Mouse (Mus musculus) midbrain, embryonic 16.5 days (tissue): ENCODE measurements around the gene Parp1. TPM values are rescaled to one million over a fixed set of nuclear protein-coding genes. Genes with fewer than 3 reads are reported as not detected.
"Not testable (repeated sequence)": the region's sequence is repeated elsewhere in the genome, so short reads cannot be mapped to it uniquely, and the experiment has no call there.

Experiments
- ATAC-seq: fragments of 200-750 bp; cut with Nextera tagmentation; 2 replicates; pipeline ENCODE4 v1.8.0; 2017; ENCODE audit warnings: moderate TSS enrichment
- H3K27ac ChIP-seq: fragments of 300-500 bp; sonication (generic); 2 replicates; pipeline ENCODE4 v1.5.1; 2014; ENCODE audit warnings: mild to moderate bottlenecking, low read length, mixed read lengths
- H3K27me3 ChIP-seq: fragments of 300-500 bp; sonication (generic); 2 replicates; pipeline ENCODE4 v1.6.1; 2014; ENCODE audit warnings: low read depth, low read length, mixed read lengths; ENCODE audit not compliant: control insufficient read depth, insufficient read depth
- H3K36me3 ChIP-seq: fragments of 300-500 bp; sonication (generic); 2 replicates; pipeline ENCODE4 v1.6.1; 2014; ENCODE audit warnings: mild to moderate bottlenecking, low read length, moderate library complexity, mixed read lengths; ENCODE audit not compliant: control insufficient read depth, insufficient read depth
- H3K4me1 ChIP-seq: fragments of 300-500 bp; sonication (generic); 2 replicates; pipeline ENCODE4 v1.6.1; 2014; ENCODE audit warnings: mild to moderate bottlenecking, low read length, mixed read lengths; ENCODE audit not compliant: control insufficient read depth, insufficient read depth
- H3K4me2 ChIP-seq: fragments of 300-500 bp; sonication (generic); 2 replicates; pipeline ENCODE4 v1.6.1; 2014; ENCODE audit warnings: mild to moderate bottlenecking, low read length, mixed read lengths
- H3K4me3 ChIP-seq: fragments of 300-500 bp; sonication (generic); 2 replicates; pipeline ENCODE4 v1.5.1; 2014; ENCODE audit warnings: low read depth, mild to moderate bottlenecking, low read length, moderate library complexity, mixed read lengths
- H3K9ac ChIP-seq: fragments of 300-500 bp; sonication (generic); 2 replicates; pipeline ENCODE4 v1.6.1; 2014; ENCODE audit warnings: low read depth, low read length, mixed read lengths
- H3K9me3 ChIP-seq: fragments of 300-500 bp; sonication (generic); replicated peaks from 2 replicates; pipeline ENCODE4 v1.6.1; 2014; ENCODE audit warnings: mild to moderate bottlenecking, low read length, mixed read lengths; ENCODE audit not compliant: control insufficient read depth, poor library complexity, severe bottlenecking
- WGBS: fragments of 180-500 bp; shearing (Covaris S2); extraction: QIAGEN DNeasy Blood & Tissue Kit; methylation state at CpG from one replicate; pipeline ENCODE4 v1.1.7; 2014; 5-methylcytosine and 5-hydroxymethylcytosine counted together
- polyA plus RNA-seq: library from polyadenylated mRNA; unstranded; fragments of >200 nt; fragmentation: Nextera tagmentation; extraction: Ambion mirVana; gene quantifications from 2 replicates; pipeline ENCODE4 v1.2.1, GENCODE M21; 2015

The Parp1 gene
- polyA plus RNA-seq, 1 experiment from 2014 or later, result 75.6 TPM

DNA sequence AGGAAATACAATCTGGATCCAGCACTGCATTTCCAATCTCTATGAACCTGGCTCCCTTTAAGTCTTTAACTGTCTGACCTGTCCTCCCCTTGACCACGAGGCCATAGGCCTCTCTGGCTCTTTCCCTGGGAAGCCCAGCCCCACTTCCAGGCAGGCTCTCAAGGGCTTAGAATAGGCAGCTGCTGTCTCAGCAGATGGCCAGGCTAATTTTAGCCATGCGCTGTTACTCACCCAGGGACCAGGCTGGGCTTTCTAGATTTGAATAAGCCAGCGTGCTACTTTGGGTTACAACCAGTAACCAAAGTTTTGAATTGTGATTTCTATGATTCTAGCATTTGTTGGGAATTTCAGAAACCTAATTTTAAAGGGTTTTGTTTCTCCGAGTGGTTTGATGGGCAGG is 35.9 kb downstream of the Parp1 start:
- Histone ChIP-seq H3K4me1 (no peaks in the 10 kb centered on the region), H3K27ac (no peak overlapping the region), H3K36me3 (peaks cover 17% of the 10 kb centered on the region), H3K4me2 (no peak overlapping the region), H3K4me3 (no peak overlapping the region), H3K9me3 (no peaks in the 10 kb centered on the region), H3K27me3 (no peaks in the 10 kb centered on the region), H3K9ac (no peak overlapping the region)
- no peak for ATAC-seq
- 68% methylated on average over 4 of the region's 4 CpGs for WGBS

- H3K27ac ChIP-seq, result no peak overlapping the region
- WGBS, result 93% methylated on average over 3 of the region's 3 CpGs
- H3K4me3 ChIP-seq, result no peak overlapping the region
- no peak overlapping the region for H3K4me2 ChIP-seq
- H3K36me3 ChIP-seq, result peaks cover 4% of the 10 kb centered on the region; the same call in 1 of the 2 replicates
- no peaks in the 10 kb centered on the region for H3K4me1 ChIP-seq
- H3K27me3 ChIP-seq, result no peaks in the 10 kb centered on the region
- no peaks in the 10 kb centered on the region for H3K9me3 ChIP-seq
- H3K9ac ChIP-seq, result no peak overlapping the region
- ATAC-seq, result no peak
Measured at GRCm38 (mm10) chr1:180606106-180606505, 37.4 kb downstream of the Parp1 start.

GRCm38 (mm10) chr1:180606796-180607577 is 38.3 kb downstream of the Parp1 start:
- Histone ChIP-seq H3K9me3 (0 out of 2 replicates have a peak, but pooled peaks cover 4% of the 10 kb centered on the region), H3K4me1 (no peaks in the 10 kb centered on the region), H3K36me3 (no peaks in the 10 kb centered on the region), H3K4me2 (no peak overlapping the region), H3K27ac (no peak overlapping the region), H3K4me3 (no peak overlapping the region), H3K27me3 (no peaks in the 10 kb centered on the region), H3K9ac (no peak overlapping the region)
- no peak for ATAC-seq
- 80% methylated on average over 10 of the region's 10 CpGs for WGBS

GRCm38 (mm10) chr1:180607578-180607879 is 38.8 kb downstream of the Parp1 start:
- WGBS, result 92% methylated on average over 2 of the region's 2 CpGs
- no peak overlapping the region for H3K27ac ChIP-seq

GRCm38 (mm10) chr1:180611842-180612241 is 43.1 kb downstream of the Parp1 start:
- 95% methylated on average over 11 of the region's 14 CpGs for WGBS
- H3K4me1 ChIP-seq, H3K9ac ChIP-seq, ATAC-seq, H3K36me3 ChIP-seq, H3K4me3 ChIP-seq, H3K9me3 ChIP-seq, H3K4me2 ChIP-seq, H3K27ac ChIP-seq, H3K27me3 ChIP-seq: not testable (repeated sequence)

More at GRCm38 (mm10) chr1:180607578-180607879, 38.8 kb downstream of the Parp1 start:
- Histone ChIP-seq H3K9me3 (0 out of 2 replicates have a peak, but pooled peaks cover 4% of the 10 kb centered on the region), H3K4me1 (no peaks in the 10 kb centered on the region), H3K4me2 (no peak overlapping the region), H3K27me3 (no peaks in the 10 kb centered on the region), H3K36me3 (no peaks in the 10 kb centered on the region), H3K4me3 (no peak overlapping the region), H3K9ac (no peak overlapping the region)
- ATAC-seq, result no peak

- Histone ChIP-seq H3K36me3 (no peaks in the 10 kb centered on the region), H3K4me1 (no peaks in the 10 kb centered on the region), H3K27me3 (no peaks in the 10 kb centered on the region), H3K4me3 (no peak overlapping the region), H3K9ac (no peak overlapping the region), H3K4me2 (no peak overlapping the region), H3K27ac (no peak overlapping the region), H3K9me3 (0 out of 2 replicates have a peak, but pooled peaks cover 1% of the 10 kb centered on the region)
- no peak for ATAC-seq
- 97% methylated on average over 3 of the region's 3 CpGs for WGBS
Measured at GRCm38 (mm10) chr1:180616762-180617161, 48.0 kb downstream of the Parp1 start.

GRCm38 (mm10) chr1:180622389-180622788 is 53.7 kb downstream of the Parp1 start:
- no peaks in the 10 kb centered on the region for H3K4me1 ChIP-seq
- 92% methylated on average over 4 of the region's 4 CpGs for WGBS

DNA sequence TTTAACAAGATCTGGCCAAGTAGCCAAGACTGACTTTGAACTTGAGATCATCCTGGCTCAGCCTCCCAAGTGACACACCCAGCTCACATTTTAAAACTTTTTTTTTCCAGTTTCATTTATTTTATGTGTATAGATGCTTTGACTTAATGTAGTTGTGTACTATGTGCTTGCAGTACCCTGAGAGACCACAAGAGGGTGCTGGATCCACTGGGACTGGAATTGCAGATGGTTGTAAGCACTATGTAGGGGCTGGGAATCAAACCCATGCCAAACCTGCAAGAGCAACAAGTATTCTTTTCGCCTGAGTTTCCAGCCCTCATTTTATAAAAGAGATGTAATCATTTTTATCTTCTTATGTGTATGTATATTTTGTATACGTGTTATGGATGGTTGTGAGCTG is 55.2 kb downstream of the Parp1 start:
- H3K4me2 ChIP-seq, result no peak overlapping the region
- no peak overlapping the region for H3K4me3 ChIP-seq
- ATAC-seq, result no peak
- H3K27ac ChIP-seq, result no peak overlapping the region
- H3K9ac ChIP-seq, result no peak overlapping the region
- no peaks in the 10 kb centered on the region for H3K4me1 ChIP-seq
- WGBS, result 97% methylated on average over 2 of the region's 2 CpGs
- no peaks in the 10 kb centered on the region for H3K27me3 ChIP-seq
- H3K36me3 ChIP-seq, result no peaks in the 10 kb centered on the region
- H3K9me3 ChIP-seq, result peaks cover 3% of the 10 kb centered on the region; the same call in 1 of the 2 replicates

More at GRCm38 (mm10) chr1:180622389-180622788, 53.7 kb downstream of the Parp1 start:
- H3K36me3 ChIP-seq, result no peaks in the 10 kb centered on the region
- H3K9me3 ChIP-seq, result peaks cover 3% of the 10 kb centered on the region; the same call in 1 of the 2 replicates
- no peaks in the 10 kb centered on the region for H3K27me3 ChIP-seq
- no peak overlapping the region for H3K27ac ChIP-seq
- no peak overlapping the region for H3K4me2 ChIP-seq
- no peak overlapping the region for H3K9ac ChIP-seq
- ATAC-seq, result no peak
- H3K4me3 ChIP-seq, result no peak overlapping the region

DNA sequence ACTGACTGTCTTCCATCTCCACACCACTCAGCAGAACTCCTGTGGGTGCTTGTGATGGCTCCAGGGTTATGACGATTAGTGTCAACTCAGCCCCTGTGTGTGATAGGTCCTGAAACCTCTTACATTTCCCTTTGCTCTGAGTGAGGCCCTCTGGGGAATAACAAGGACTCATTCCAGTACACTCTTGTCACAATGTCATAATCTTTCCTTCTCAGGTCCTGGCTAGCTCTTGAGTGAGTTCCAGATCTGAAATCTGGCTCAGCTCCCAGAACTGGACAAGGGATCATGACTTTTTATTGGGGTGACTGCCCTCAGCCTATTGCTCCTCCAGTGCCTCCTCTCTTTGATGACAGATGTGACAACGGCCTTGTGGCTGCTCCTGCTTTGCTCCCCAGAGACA is 57.4 kb downstream of the Parp1 start:
- H3K4me1 ChIP-seq, result no peaks in the 10 kb centered on the region
- no peaks in the 10 kb centered on the region for H3K27me3 ChIP-seq
- peaks cover 3% of the 10 kb centered on the region; the same call in 1 of the 2 replicates for H3K9me3 ChIP-seq
- H3K36me3 ChIP-seq, result no peaks in the 10 kb centered on the region
- H3K27ac ChIP-seq, result no peak overlapping the region
- no peak for ATAC-seq
- H3K4me2 ChIP-seq, result no peak overlapping the region
- H3K4me3 ChIP-seq, result no peak overlapping the region
- 80% methylated on average over 2 of the region's 2 CpGs for WGBS
- no peak overlapping the region for H3K9ac ChIP-seq
